Mouse (Mus musculus) NIH3T3 (cell line): Measurements from ENCODE around the gene Plekho2.
A peak's percentile ranks its signal among the peaks of the same experiment; 100 is the strongest.

Experiments used
- DNase-seq: peaks from one replicate; pipeline ENCODE4 v3.0.0-alpha.2; 2012; ENCODE audit warnings: low read depth

Plekho2 gene

GRCm38 (mm10) chr9:65529659-65530058 is 50.2 kb downstream of the Plekho2 start:
- DNase-seq = no peak

GRCm38 (mm10) chr9:65528417-65529038 is 51.3 kb downstream of the Plekho2 start:
- no peak for DNase-seq

GRCm38 (mm10) chr9:65525445-65526195 is 54.2 kb downstream of the Plekho2 start:
- DNase-seq = peak; percentile 55

GRCm38 (mm10) chr9:65523611-65524364 is 56.1 kb downstream of the Plekho2 start:
- DNase-seq = peak; percentile 89

GRCm38 (mm10) chr9:65520505-65520876 is 59.3 kb downstream of the Plekho2 start:
- no peak for DNase-seq

GRCm38 (mm10) chr9:65519807-65520504 is 59.9 kb downstream of the Plekho2 start, which contains the start of gene Ankdd1a:
Gene Ankdd1a (minus strand): TSS chr9:65520193.
- no peak for DNase-seq

GRCm38 (mm10) chr9:65514851-65515261 is 65.0 kb downstream of the Plekho2 start:
- DNase-seq = no peak

GRCm38 (mm10) chr9:65514431-65514830 is 65.4 kb downstream of the Plekho2 start:
- no peak for DNase-seq

GRCm38 (mm10) chr9:65512520-65512919 is 67.3 kb downstream of the Plekho2 start:
- no peak for DNase-seq

- no peak for DNase-seq
Observed at GRCm38 (mm10) chr9:65508449-65508848, 71.4 kb downstream of the Plekho2 start.

GRCm38 (mm10) chr9:65502721-65503505 is 76.9 kb downstream of the Plekho2 start:
- DNase-seq = peak; percentile 75
